Mouse (Mus musculus): ENCODE data around the gene Slc25a34. TPM values are rescaled to one million over a fixed set of nuclear protein-coding genes. Genes with fewer than 3 reads are reported as not detected.

The Slc25a34 gene
- polyA plus RNA-seq, 1 experiment from 2014 or later, result not detected

- peaks cover 9% of the 10 kb centered on the region for H3K4me1 ChIP-seq (replicated peaks)
- no peak overlapping the region for H3K9ac ChIP-seq (replicated peaks)
- ATAC-seq (ENCODE audit: insufficient number of reproducible peaks, insufficient read depth, low FRiP score, low TSS enrichment, low read depth), result no peak
- no peak overlapping the region for H3K27ac ChIP-seq
- no peaks in the 10 kb centered on the region for H3K9me3 ChIP-seq
- no peaks in the 10 kb centered on the region for H3K27me3 ChIP-seq
- no peak overlapping the region for H3K4me2 ChIP-seq
- peaks cover 55% of the 10 kb centered on the region for H3K36me3 ChIP-seq
- no peak overlapping the region for H3K4me3 ChIP-seq (replicated peaks)
- 94% methylated on average over 7 of the region's 7 CpGs for WGBS
Observed at GRCm38 (mm10) chr4:141576877-141577276, 46.7 kb downstream of the Slc25a34 start.

- peaks cover 54% of the 10 kb centered on the region for H3K36me3 ChIP-seq
- 81% methylated on average over 11 of the region's 11 CpGs for WGBS
- peaks cover 9% of the 10 kb centered on the region for H3K4me1 ChIP-seq (replicated peaks)
Observed at GRCm38 (mm10) chr4:141576404-141576803, 47.2 kb downstream of the Slc25a34 start.

GRCm38 (mm10) chr4:141574789-141575702 is 48.6 kb downstream of the Slc25a34 start:
- ATAC-seq (ENCODE audit: insufficient number of reproducible peaks, insufficient read depth, low FRiP score, low TSS enrichment, low read depth), result peak; percentile 56; the same call in 1 of the 2 replicates
- Histone ChIP-seq H3K9ac (replicated peaks) (no peak overlapping the region), H3K36me3 (peaks cover 40% of the 10 kb centered on the region), H3K27ac (no peak overlapping the region), H3K4me2 (peak overlapping the region; percentile 35; the same call in 1 of the 2 replicates), H3K27me3 (no peaks in the 10 kb centered on the region), H3K4me1 (replicated peaks) (peaks cover 9% of the 10 kb centered on the region), H3K9me3 (no peaks in the 10 kb centered on the region), H3K4me3 (replicated peaks) (no peak overlapping the region)
- WGBS, result 40% methylated on average over 27 of the region's 27 CpGs

More at GRCm38 (mm10) chr4:141576404-141576803, 47.2 kb downstream of the Slc25a34 start:
- Histone ChIP-seq H3K9me3 (no peaks in the 10 kb centered on the region), H3K27ac (no peak overlapping the region), H3K4me2 (no peak overlapping the region), H3K4me3 (replicated peaks) (no peak overlapping the region), H3K27me3 (no peaks in the 10 kb centered on the region), H3K9ac (replicated peaks) (no peak overlapping the region)
- ATAC-seq (ENCODE audit: insufficient number of reproducible peaks, insufficient read depth, low FRiP score, low TSS enrichment, low read depth), result no peak

GRCm38 (mm10) chr4:141573359-141573966 is 50.2 kb downstream of the Slc25a34 start:
- H3K9ac ChIP-seq (replicated peaks), result no peak overlapping the region
- no peaks in the 10 kb centered on the region for H3K9me3 ChIP-seq
- WGBS, result 57% methylated on average over 6 of the region's 6 CpGs
- peaks cover 9% of the 10 kb centered on the region for H3K4me1 ChIP-seq (replicated peaks)
- peak overlapping the region; percentile 0; the same call in 1 of the 2 replicates for H3K27ac ChIP-seq
- H3K4me3 ChIP-seq (replicated peaks), result no peak overlapping the region
- no peak for ATAC-seq (ENCODE audit: insufficient number of reproducible peaks, insufficient read depth, low FRiP score, low TSS enrichment, low read depth)
- H3K27me3 ChIP-seq, result no peaks in the 10 kb centered on the region
- no peak overlapping the region for H3K4me2 ChIP-seq
- H3K36me3 ChIP-seq, result peaks cover 24% of the 10 kb centered on the region

- WGBS, result 77% methylated on average over 7 of the region's 7 CpGs
- Histone ChIP-seq H3K27ac (peak overlapping the region; percentile 0; the same call in 1 of the 2 replicates), H3K4me2 (no peak overlapping the region), H3K27me3 (no peaks in the 10 kb centered on the region), H3K4me3 (replicated peaks) (no peak overlapping the region), H3K9ac (replicated peaks) (no peak overlapping the region), H3K9me3 (no peaks in the 10 kb centered on the region), H3K4me1 (replicated peaks) (peaks cover 9% of the 10 kb centered on the region), H3K36me3 (peaks cover 18% of the 10 kb centered on the region)
- ATAC-seq (ENCODE audit: insufficient number of reproducible peaks, insufficient read depth, low FRiP score, low TSS enrichment, low read depth), result no peak
Observed at GRCm38 (mm10) chr4:141572668-141573358, 50.8 kb downstream of the Slc25a34 start.

GRCm38 (mm10) chr4:141571934-141572333 is 51.7 kb downstream of the Slc25a34 start:
- no peaks in the 10 kb centered on the region for H3K27me3 ChIP-seq
- H3K4me3 ChIP-seq (replicated peaks), result no peak overlapping the region
- ATAC-seq (ENCODE audit: insufficient number of reproducible peaks, insufficient read depth, low FRiP score, low TSS enrichment, low read depth), result no peak
- no peak overlapping the region for H3K27ac ChIP-seq
- WGBS, result 65% methylated on average over 10 of the region's 10 CpGs
- peaks cover 9% of the 10 kb centered on the region for H3K36me3 ChIP-seq
- peaks cover 9% of the 10 kb centered on the region for H3K4me1 ChIP-seq (replicated peaks)
- H3K4me2 ChIP-seq, result no peak overlapping the region
- no peak overlapping the region for H3K9ac ChIP-seq (replicated peaks)
- no peaks in the 10 kb centered on the region for H3K9me3 ChIP-seq

GRCm38 (mm10) chr4:141571337-141571739 is 52.3 kb downstream of the Slc25a34 start:
- H3K9me3 ChIP-seq, result no peaks in the 10 kb centered on the region
- ATAC-seq (ENCODE audit: insufficient number of reproducible peaks, insufficient read depth, low FRiP score, low TSS enrichment, low read depth), result no peak
- 50% methylated on average over 6 of the region's 6 CpGs for WGBS
- H3K9ac ChIP-seq (replicated peaks), result no peak overlapping the region
- no peak overlapping the region for H3K4me3 ChIP-seq (replicated peaks)
- no peak overlapping the region for H3K4me2 ChIP-seq
- no peaks in the 10 kb centered on the region for H3K27me3 ChIP-seq
- H3K4me1 ChIP-seq (replicated peaks), result peaks cover 9% of the 10 kb centered on the region
- peaks cover 3% of the 10 kb centered on the region; the same call in 1 of the 2 replicates for H3K36me3 ChIP-seq
- H3K27ac ChIP-seq, result no peak overlapping the region

GRCm38 (mm10) chr4:141570821-141571220 is 52.8 kb downstream of the Slc25a34 start:
- Histone ChIP-seq H3K9me3 (no peaks in the 10 kb centered on the region), H3K4me2 (no peak overlapping the region), H3K27me3 (no peaks in the 10 kb centered on the region), H3K36me3 (no peaks in the 10 kb centered on the region), H3K27ac (no peak overlapping the region), H3K4me3 (replicated peaks) (no peak overlapping the region), H3K9ac (replicated peaks) (no peak overlapping the region), H3K4me1 (replicated peaks) (peaks cover 9% of the 10 kb centered on the region)
- ATAC-seq (ENCODE audit: insufficient number of reproducible peaks, insufficient read depth, low FRiP score, low TSS enrichment, low read depth), result no peak
- 68% methylated on average over 1 of the region's 1 CpGs for whole genome bisulfite sequencing

- no peak overlapping the region for H3K4me3 ChIP-seq (replicated peaks)
- no peak overlapping the region for H3K27ac ChIP-seq
- H3K9me3 ChIP-seq, result no peaks in the 10 kb centered on the region
- ATAC-seq (ENCODE audit: insufficient number of reproducible peaks, insufficient read depth, low FRiP score, low TSS enrichment, low read depth), result no peak
- no peak overlapping the region for H3K9ac ChIP-seq (replicated peaks)
- H3K27me3 ChIP-seq, result no peaks in the 10 kb centered on the region
- no peaks in the 10 kb centered on the region for H3K36me3 ChIP-seq
- 66% methylated on average over 6 of the region's 6 CpGs for WGBS
- peaks cover 9% of the 10 kb centered on the region for H3K4me1 ChIP-seq (replicated peaks)
- no peak overlapping the region for H3K4me2 ChIP-seq
Observed at GRCm38 (mm10) chr4:141570004-141570403, 53.6 kb downstream of the Slc25a34 start.

- Histone ChIP-seq H3K27ac (no peak overlapping the region), H3K36me3 (no peaks in the 10 kb centered on the region), H3K4me1 (replicated peaks) (peaks cover 9% of the 10 kb centered on the region; the same call in 1 of the 2 replicates), H3K9ac (replicated peaks) (no peak overlapping the region), H3K9me3 (no peaks in the 10 kb centered on the region), H3K27me3 (no peaks in the 10 kb centered on the region), H3K4me3 (replicated peaks) (no peak overlapping the region), H3K4me2 (no peak overlapping the region)
- WGBS, result 78% methylated on average over 5 of the region's 5 CpGs
- no peak for ATAC-seq (ENCODE audit: insufficient number of reproducible peaks, insufficient read depth, low FRiP score, low TSS enrichment, low read depth)
Observed at GRCm38 (mm10) chr4:141568966-141569365, 54.7 kb downstream of the Slc25a34 start.

Measured in limb, embryonic 12.5 days (tissue).